Comparison of ENCODE assay signal across 8 mouse cellular contexts in genomic region chr10:60003213-60003752, GRCm38 (mm10). TPM values are rescaled to one million over a fixed set of nuclear protein-coding genes. Genes with fewer than 3 reads are reported as not detected.
DNase-seq lines count a peak whose midpoint lies in the region; ATAC-seq lines count a peak whose summit lies in the region.

No protein-coding gene starts in this region.

- H3K4me3 ChIP-seq in neural tube, embryonic 11.5 days (ENCODE audit: low read depth, low read length): peak overlapping the region; percentile 57
- H3K4me3 ChIP-seq in erythroblast, embryonic 14.5 days (replicated peaks): peak overlapping the region; percentile 70
- peak overlapping the region; percentile 72 for H3K4me3 ChIP-seq in limb, embryonic 15.5 days
- H3K4me3 ChIP-seq in stomach, embryonic 15.5 days (replicated peaks): peak overlapping the region; percentile 69

- no peaks in the 10 kb centered on the region; the same call in 1 of the 2 replicates for H3K36me3 ChIP-seq in neural tube, embryonic 11.5 days (ENCODE audit: control insufficient read depth, insufficient read depth, low read length)
- peaks cover 32% of the 10 kb centered on the region for H3K36me3 ChIP-seq in erythroblast, embryonic 14.5 days (ENCODE audit: control insufficient read depth)
- H3K36me3 ChIP-seq in limb, embryonic 15.5 days: peaks cover 20% of the 10 kb centered on the region
- peaks cover 3% of the 10 kb centered on the region; the same call in 1 of the 2 replicates for H3K36me3 ChIP-seq in stomach, embryonic 15.5 days

- WGBS in neural tube, embryonic 11.5 days: 1% methylated on average over 21 of the region's 21 CpGs
- WGBS in limb, embryonic 15.5 days: under 1% methylated on average over 21 of the region's 21 CpGs
- under 1% methylated on average over 21 of the region's 21 CpGs for WGBS in stomach, embryonic 15.5 days

- H3K27ac ChIP-seq in neural tube, embryonic 11.5 days (ENCODE audit: low read depth, low read length): peak overlapping the region; percentile 93
- H3K27ac ChIP-seq in limb, embryonic 15.5 days: peak overlapping the region; percentile 98
- peak overlapping the region; percentile 99 for H3K27ac ChIP-seq in stomach, embryonic 15.5 days

- peak overlapping the region; percentile 56 for H3K9ac ChIP-seq in neural tube, embryonic 11.5 days (ENCODE audit: low read length)
- peak overlapping the region; percentile 31 for H3K9ac ChIP-seq in limb, embryonic 15.5 days
- H3K9ac ChIP-seq in stomach, embryonic 15.5 days: peak overlapping the region; percentile 40; the same call in 1 of the 2 replicates

- H3K9me3 ChIP-seq in neural tube, embryonic 11.5 days (ENCODE audit: control insufficient read depth, low read length): no peaks in the 10 kb centered on the region
- H3K9me3 ChIP-seq in erythroblast, embryonic 14.5 days (ENCODE audit: control insufficient read depth, low read length): no peaks in the 10 kb centered on the region
- no peaks in the 10 kb centered on the region for H3K9me3 ChIP-seq in limb, embryonic 15.5 days
- H3K9me3 ChIP-seq in stomach, embryonic 15.5 days: no peaks in the 10 kb centered on the region

- H3K27me3 ChIP-seq in neural tube, embryonic 11.5 days (ENCODE audit: control insufficient read depth, insufficient read depth, low read length): no peaks in the 10 kb centered on the region
- no peaks in the 10 kb centered on the region for H3K27me3 ChIP-seq in erythroblast, embryonic 14.5 days (ENCODE audit: control insufficient read depth)
- H3K27me3 ChIP-seq in limb, embryonic 15.5 days: no peaks in the 10 kb centered on the region
- H3K27me3 ChIP-seq in stomach, embryonic 15.5 days (replicated peaks): no peaks in the 10 kb centered on the region

- H3K4me1 ChIP-seq in neural tube, embryonic 11.5 days (ENCODE audit: control insufficient read depth, insufficient read depth, low read length): 0 out of 2 replicates have a peak, but pooled peaks cover 4% of the 10 kb centered on the region
- peaks cover 40% of the 10 kb centered on the region for H3K4me1 ChIP-seq in erythroblast, embryonic 14.5 days (ENCODE audit: control insufficient read depth)
- peaks cover 21% of the 10 kb centered on the region for H3K4me1 ChIP-seq in limb, embryonic 15.5 days
- peaks cover 10% of the 10 kb centered on the region; the same call in 1 of the 2 replicates for H3K4me1 ChIP-seq in stomach, embryonic 15.5 days

- ATAC-seq in neural tube, embryonic 11.5 days (ENCODE audit: insufficient read depth, low FRiP score, low TSS enrichment): peak; percentile 30
- no peak for ATAC-seq in limb, embryonic 15.5 days (ENCODE audit: insufficient number of reproducible peaks, low FRiP score, low TSS enrichment, low read depth)
- ATAC-seq in stomach, embryonic 15.5 days (ENCODE audit: insufficient read depth, low FRiP score, low read depth): no peak
- ATAC-seq in activated CD4-positive, CD25-positive, alpha-beta regulatory T cell, adult 4 months: no peak

- peak overlapping the region; percentile 70 for H3K4me2 ChIP-seq in neural tube, embryonic 11.5 days (ENCODE audit: low read depth)
- peak overlapping the region; percentile 78 for H3K4me2 ChIP-seq in limb, embryonic 15.5 days
- H3K4me2 ChIP-seq in stomach, embryonic 15.5 days: peak overlapping the region; percentile 84

- DNase-seq in neural tube, embryonic 11.5 days (ENCODE audit: low spot score): no peak
- DNase-seq in neural tube, embryonic 10.5 days (ENCODE audit: extremely low spot score, low spot score): no peak
- no peak for DNase-seq in spleen, adult 18-20 months
- DNase-seq in layer of hippocampus, adult 18-20 months (ENCODE audit: low spot score in 2 of 2): no peak

RNA-seq across cellular contexts. Expression of gene Anapc16, which starts 0.3 kb away (rescaled TPM):
- 89.1 and 90.4 TPM in 2 replicates for polyA plus RNA-seq in neural tube, embryonic 11.5 days (2014; fragmentation: Nextera tagmentation; extraction: Ambion mirVana)
- 7.5 and 15.2 TPM in 2 replicates for polyA plus RNA-seq in erythroblast, embryonic 14.5 days (2012)
- polyA plus RNA-seq in limb, embryonic 15.5 days (2015; fragmentation: Nextera tagmentation; extraction: Ambion mirVana): 97.5 and 110 TPM in 2 replicates
- polyA plus RNA-seq in stomach, embryonic 15.5 days (2015; fragmentation: Nextera tagmentation; extraction: Ambion mirVana): 98.8 and 107 TPM in 2 replicates
- polyA plus RNA-seq in activated CD4-positive, CD25-positive, alpha-beta regulatory T cell, adult 4 months (2017; shearing (Covaris generic)): 100 to 1,000 TPM in 1 of 2 experiments, 10 to 100 TPM in 1; 89.7 to 110 TPM
- total RNA-seq in layer of hippocampus, adult 18-20 months (2021): 10 to 100 TPM; 66.9 to 73.1 TPM

RNA-seq across cellular contexts. Expression of gene Ascc1, which starts 0.7 kb away (rescaled TPM):
- 34.9 and 35.4 TPM in 2 replicates for polyA plus RNA-seq in neural tube, embryonic 11.5 days (2014; fragmentation: Nextera tagmentation; extraction: Ambion mirVana)
- 7.4 and 8.4 TPM in 2 replicates for polyA plus RNA-seq in erythroblast, embryonic 14.5 days (2012)
- 41.3 and 44.4 TPM in 2 replicates for polyA plus RNA-seq in limb, embryonic 15.5 days (2015; fragmentation: Nextera tagmentation; extraction: Ambion mirVana)
- polyA plus RNA-seq in stomach, embryonic 15.5 days (2015; fragmentation: Nextera tagmentation; extraction: Ambion mirVana): 42.4 and 47.0 TPM in 2 replicates
- 10 to 100 TPM; 49.6 to 50.2 TPM for polyA plus RNA-seq in activated CD4-positive, CD25-positive, alpha-beta regulatory T cell, adult 4 months (2017; shearing (Covaris generic))
- 10 to 100 TPM; 15.4 to 17.9 TPM for total RNA-seq in layer of hippocampus, adult 18-20 months (2021)

RNA-seq across cellular contexts. Expression of gene Ddit4, which starts 51.6 kb away (rescaled TPM):
- 5.2 and 7.0 TPM in 2 replicates for polyA plus RNA-seq in neural tube, embryonic 11.5 days (2014; fragmentation: Nextera tagmentation; extraction: Ambion mirVana)
- polyA plus RNA-seq in erythroblast, embryonic 14.5 days (2012): 0.06 and 0.07 TPM in 2 replicates
- polyA plus RNA-seq in limb, embryonic 15.5 days (2015; fragmentation: Nextera tagmentation; extraction: Ambion mirVana): 63.6 and 77.1 TPM in 2 replicates
- polyA plus RNA-seq in stomach, embryonic 15.5 days (2015; fragmentation: Nextera tagmentation; extraction: Ambion mirVana): 45.6 and 45.8 TPM in 2 replicates
- polyA plus RNA-seq in activated CD4-positive, CD25-positive, alpha-beta regulatory T cell, adult 4 months (2017; shearing (Covaris generic)): 10 to 100 TPM; 17.5 to 31.2 TPM
- total RNA-seq in layer of hippocampus, adult 18-20 months (2021): 10 to 100 TPM; 69.7 to 89.5 TPM
